Comparison of ENCODE assay signal across 8 mouse cellular contexts in genomic region chr7:45457204-45458060, GRCm38 (mm10). TPM values are rescaled to one million over a fixed set of nuclear protein-coding genes. Genes with fewer than 3 reads are reported as not detected.
DNase-seq lines count a peak whose midpoint lies in the region; ATAC-seq lines count a peak whose summit lies in the region.

No protein-coding gene starts in this region.

- peaks cover 62% of the 10 kb centered on the region for H3K36me3 ChIP-seq in heart, embryonic 14.5 days (ENCODE audit: control insufficient read depth, insufficient read depth, low read length)
- H3K36me3 ChIP-seq in limb, embryonic 10.5 days: peaks cover 71% of the 10 kb centered on the region
- H3K36me3 ChIP-seq in midbrain, embryonic 15.5 days (replicated peaks): peaks cover 10% of the 10 kb centered on the region

- H3K4me2 ChIP-seq in heart, embryonic 14.5 days (ENCODE audit: low read length): peak overlapping the region; percentile 90
- peak overlapping the region; percentile 70 for H3K4me2 ChIP-seq in midbrain, embryonic 15.5 days

- 0 out of 4 replicates have a peak overlapping the region, but pooled peaks have one; percentile 1 to 4 for H3K27ac ChIP-seq in heart, embryonic 14.5 days (replicated peaks in 1 of 2; ENCODE audit: control insufficient read depth in 1 of 2, insufficient read depth in 1 of 2, low read depth in 2 of 2, low read length in 2 of 2)
- H3K27ac ChIP-seq in limb, embryonic 10.5 days: no peak overlapping the region
- peak overlapping the region; percentile 91; the same call in 1 of the 2 replicates for H3K27ac ChIP-seq in midbrain, embryonic 15.5 days

- no peaks in the 10 kb centered on the region for H3K9me3 ChIP-seq in heart, embryonic 14.5 days (ENCODE audit: control insufficient read depth, low read length)
- H3K9me3 ChIP-seq in limb, embryonic 10.5 days (replicated peaks): no peaks in the 10 kb centered on the region
- H3K9me3 ChIP-seq in midbrain, embryonic 15.5 days: no peaks in the 10 kb centered on the region

- 52% methylated on average over 10 of the region's 10 CpGs for WGBS in heart, embryonic 14.5 days
- 77% methylated on average over 10 of the region's 10 CpGs for WGBS in limb, embryonic 10.5 days
- 66% methylated on average over 10 of the region's 10 CpGs for WGBS in midbrain, embryonic 15.5 days

- no peak for ATAC-seq in heart, embryonic 14.5 days (ENCODE audit: insufficient number of reproducible peaks, insufficient read depth, low FRiP score, low read depth)
- no peak for ATAC-seq in midbrain, embryonic 15.5 days (replicated peaks)
- ATAC-seq in megakaryocyte-erythroid progenitor cell, adult 5-6 weeks (replicated peaks; ENCODE audit: low FRiP score, low TSS enrichment, poor library complexity, severe bottlenecking): no peak

- H3K4me3 ChIP-seq in heart, embryonic 14.5 days (ENCODE audit: control insufficient read depth in 1 of 2, insufficient read depth in 1 of 2, low read depth in 1 of 2, low read length in 2 of 2): peak overlapping the region; percentile 71 to 85
- H3K4me3 ChIP-seq in limb, embryonic 10.5 days: peak overlapping the region; percentile 80
- H3K4me3 ChIP-seq in midbrain, embryonic 15.5 days: peak overlapping the region; percentile 83

- H3K9ac ChIP-seq in heart, embryonic 14.5 days (ENCODE audit: low read length): peak overlapping the region; percentile 93
- peak overlapping the region; percentile 79; the same call in 1 of the 2 replicates for H3K9ac ChIP-seq in midbrain, embryonic 15.5 days

- peaks cover 18 to 32% of the 10 kb centered on the region in 2 experiments for H3K4me1 ChIP-seq in heart, embryonic 14.5 days (ENCODE audit: control insufficient read depth in 2 of 2, insufficient read depth in 2 of 2, low read length in 2 of 2)
- peaks cover 40% of the 10 kb centered on the region for H3K4me1 ChIP-seq in limb, embryonic 10.5 days
- H3K4me1 ChIP-seq in midbrain, embryonic 15.5 days: peaks cover 35% of the 10 kb centered on the region

- H3K27me3 ChIP-seq in heart, embryonic 14.5 days (ENCODE audit: control insufficient read depth, insufficient read depth, low read length): no peaks in the 10 kb centered on the region
- no peaks in the 10 kb centered on the region for H3K27me3 ChIP-seq in limb, embryonic 10.5 days (ENCODE audit: low read depth, poor library complexity, severe bottlenecking)
- H3K27me3 ChIP-seq in midbrain, embryonic 15.5 days (replicated peaks): no peaks in the 10 kb centered on the region

- peak; percentile 32 for DNase-seq in cerebellum, adult 9-11 months
- no peak for DNase-seq in cerebellum, postnatal 10 days
- peak; percentile 67 for DNase-seq in brain, adult 2 months (ENCODE audit: low read depth, low spot score)
- DNase-seq in limb, embryonic 10.5 days (ENCODE audit: low spot score): no peak
- no peak for DNase-seq in left cerebral cortex, adult 9 months (ENCODE audit: low spot score in 2 of 2)

RNA-seq across cellular contexts. Expression of gene Ftl1, which starts 2.3 kb away (rescaled TPM):
- polyA plus RNA-seq in heart, embryonic 14.5 days (2014; fragmentation: Nextera tagmentation; extraction: Ambion mirVana): 3,513 and 3,606 TPM in 2 replicates
- polyA plus RNA-seq in limb, embryonic 10.5 days (2016; fragmentation: Nextera tagmentation; extraction: Ambion mirVana): 5,063 and 5,416 TPM in 2 replicates
- 6,021 and 6,209 TPM in 2 replicates for polyA plus RNA-seq in midbrain, embryonic 15.5 days (2015; fragmentation: Nextera tagmentation; extraction: Ambion mirVana)
- 1,148 and 1,512 TPM in 2 replicates for total RNA-seq in megakaryocyte-erythroid progenitor cell, adult 5-6 weeks (2014; fragmentation: Nextera tagmentation)
- 490 and 578 TPM in 2 replicates for total RNA-seq in megakaryocyte-erythroid progenitor cell, adult 5-6 weeks (2017)

RNA-seq across cellular contexts. Expression of gene Bax, which starts 9.3 kb away (rescaled TPM):
- polyA plus RNA-seq in heart, embryonic 14.5 days (2014; fragmentation: Nextera tagmentation; extraction: Ambion mirVana): 89.9 and 102 TPM in 2 replicates
- 248 and 297 TPM in 2 replicates for polyA plus RNA-seq in limb, embryonic 10.5 days (2016; fragmentation: Nextera tagmentation; extraction: Ambion mirVana)
- 257 and 261 TPM in 2 replicates for polyA plus RNA-seq in midbrain, embryonic 15.5 days (2015; fragmentation: Nextera tagmentation; extraction: Ambion mirVana)
- total RNA-seq in megakaryocyte-erythroid progenitor cell, adult 5-6 weeks (2014; fragmentation: Nextera tagmentation): 60.7 and 75.9 TPM in 2 replicates
- total RNA-seq in megakaryocyte-erythroid progenitor cell, adult 5-6 weeks (2017): 38.8 and 40.8 TPM in 2 replicates

RNA-seq across cellular contexts. Expression of gene Ruvbl2, which starts 19.5 kb away (rescaled TPM):
- polyA plus RNA-seq in heart, embryonic 14.5 days (2014; fragmentation: Nextera tagmentation; extraction: Ambion mirVana): 66.4 and 68.1 TPM in 2 replicates
- 228 and 283 TPM in 2 replicates for polyA plus RNA-seq in limb, embryonic 10.5 days (2016; fragmentation: Nextera tagmentation; extraction: Ambion mirVana)
- polyA plus RNA-seq in midbrain, embryonic 15.5 days (2015; fragmentation: Nextera tagmentation; extraction: Ambion mirVana): 107 and 117 TPM in 2 replicates
- total RNA-seq in megakaryocyte-erythroid progenitor cell, adult 5-6 weeks (2014; fragmentation: Nextera tagmentation): 171 and 179 TPM in 2 replicates
- total RNA-seq in megakaryocyte-erythroid progenitor cell, adult 5-6 weeks (2017): 185 and 236 TPM in 2 replicates

RNA-seq across cellular contexts. Expression of gene Gys1, which starts 22.8 kb away (rescaled TPM):
- 99.1 and 105 TPM in 2 replicates for polyA plus RNA-seq in heart, embryonic 14.5 days (2014; fragmentation: Nextera tagmentation; extraction: Ambion mirVana)
- 42.6 and 44.9 TPM in 2 replicates for polyA plus RNA-seq in limb, embryonic 10.5 days (2016; fragmentation: Nextera tagmentation; extraction: Ambion mirVana)
- polyA plus RNA-seq in midbrain, embryonic 15.5 days (2015; fragmentation: Nextera tagmentation; extraction: Ambion mirVana): 21.0 and 22.7 TPM in 2 replicates
- total RNA-seq in megakaryocyte-erythroid progenitor cell, adult 5-6 weeks (2014; fragmentation: Nextera tagmentation): 5.9 and 6.2 TPM in 2 replicates
- 3.4 and 4.6 TPM in 2 replicates for total RNA-seq in megakaryocyte-erythroid progenitor cell, adult 5-6 weeks (2017)

RNA-seq across cellular contexts. Expression of gene Tulp2, which starts 24.2 kb away (rescaled TPM):
- 0.42 and 0.71 TPM in 2 replicates for polyA plus RNA-seq in heart, embryonic 14.5 days (2014; fragmentation: Nextera tagmentation; extraction: Ambion mirVana)
- polyA plus RNA-seq in limb, embryonic 10.5 days (2016; fragmentation: Nextera tagmentation; extraction: Ambion mirVana): 1.8 and 2.2 TPM in 2 replicates
- polyA plus RNA-seq in midbrain, embryonic 15.5 days (2015; fragmentation: Nextera tagmentation; extraction: Ambion mirVana): 0.08 and 0.23 TPM in 2 replicates
- total RNA-seq in megakaryocyte-erythroid progenitor cell, adult 5-6 weeks (2014; fragmentation: Nextera tagmentation): 0.42 TPM in 1 of 2 replicates, not detected in the other
- total RNA-seq in megakaryocyte-erythroid progenitor cell, adult 5-6 weeks (2017): 0.19 TPM in 1 of 2 replicates, not detected in the other

Comparison
In these comparisons a context has a peak if more than half of its experiments do, and no peak if none do; other contexts are left out.
1. DNase-seq: peak in cerebellum, adult 9-11 months (single experiment) and brain, adult 2 months (single experiment); none in cerebellum, postnatal 10 days (0 of 2), limb, embryonic 10.5 days (single experiment) and left cerebral cortex, adult 9 months (0 of 2).
2. Peak in every context shown above with its lines, with median percentiles within 50 percentile points of each other: H3K4me3 ChIP-seq.